Mouse (Mus musculus): Measurements from ENCODE around the gene AF067061. TPM values are rescaled to one million over a fixed set of nuclear protein-coding genes. Genes with fewer than 3 reads are reported as not detected.

AF067061 gene
- polyA plus RNA-seq, 1 experiment from 2014 or later, result not detected

Other genes starting within 250 kb of the AF067061 start
- not detected in 2 replicates for gene Gm36079, start 236.1 kb upstream of the AF067061 start, polyA plus RNA-seq (2014; fragmentation: Nextera tagmentation; extraction: Ambion mirVana)
- gene Gm21188, start 210.9 kb upstream of the AF067061 start, polyA plus RNA-seq (2014; fragmentation: Nextera tagmentation; extraction: Ambion mirVana), result not detected in 2 replicates
- not detected in 2 replicates for gene Gm20767, start 122.9 kb upstream of the AF067061 start, polyA plus RNA-seq (2014; fragmentation: Nextera tagmentation; extraction: Ambion mirVana)
- gene Gm21818, start 90.7 kb upstream of the AF067061 start, polyA plus RNA-seq (2014; fragmentation: Nextera tagmentation; extraction: Ambion mirVana), result not detected in 2 replicates
- not detected in 2 replicates for gene Gm21762, start 47.2 kb upstream of the AF067061 start, polyA plus RNA-seq (2014; fragmentation: Nextera tagmentation; extraction: Ambion mirVana)
- gene Gm21731, start 24.0 kb upstream of the AF067061 start, polyA plus RNA-seq (2014; fragmentation: Nextera tagmentation; extraction: Ambion mirVana), result not detected in 2 replicates
- not detected in 2 replicates for gene BC147527, start 37.3 kb downstream of the AF067061 start, polyA plus RNA-seq (2014; fragmentation: Nextera tagmentation; extraction: Ambion mirVana)
- not detected in 2 replicates for gene Tcstv3, start 53.8 kb downstream of the AF067061 start, polyA plus RNA-seq (2014; fragmentation: Nextera tagmentation; extraction: Ambion mirVana)

Data from hindbrain, embryonic 14.5 days (tissue).